Mouse (Mus musculus) kidney, adult 9 months (tissue): Measurements from ENCODE around the gene Fgd3.

Experiments used
- DNase-seq: peaks from one replicate; pipeline ENCODE4 v3.0.0; 2022

The Fgd3 gene

GRCm38 (mm10) chr13:49212711-49213500 lies 107.2 kb downstream of the Fgd3 start:
- no peak for DNase-seq
